In the genomic region with DNA sequence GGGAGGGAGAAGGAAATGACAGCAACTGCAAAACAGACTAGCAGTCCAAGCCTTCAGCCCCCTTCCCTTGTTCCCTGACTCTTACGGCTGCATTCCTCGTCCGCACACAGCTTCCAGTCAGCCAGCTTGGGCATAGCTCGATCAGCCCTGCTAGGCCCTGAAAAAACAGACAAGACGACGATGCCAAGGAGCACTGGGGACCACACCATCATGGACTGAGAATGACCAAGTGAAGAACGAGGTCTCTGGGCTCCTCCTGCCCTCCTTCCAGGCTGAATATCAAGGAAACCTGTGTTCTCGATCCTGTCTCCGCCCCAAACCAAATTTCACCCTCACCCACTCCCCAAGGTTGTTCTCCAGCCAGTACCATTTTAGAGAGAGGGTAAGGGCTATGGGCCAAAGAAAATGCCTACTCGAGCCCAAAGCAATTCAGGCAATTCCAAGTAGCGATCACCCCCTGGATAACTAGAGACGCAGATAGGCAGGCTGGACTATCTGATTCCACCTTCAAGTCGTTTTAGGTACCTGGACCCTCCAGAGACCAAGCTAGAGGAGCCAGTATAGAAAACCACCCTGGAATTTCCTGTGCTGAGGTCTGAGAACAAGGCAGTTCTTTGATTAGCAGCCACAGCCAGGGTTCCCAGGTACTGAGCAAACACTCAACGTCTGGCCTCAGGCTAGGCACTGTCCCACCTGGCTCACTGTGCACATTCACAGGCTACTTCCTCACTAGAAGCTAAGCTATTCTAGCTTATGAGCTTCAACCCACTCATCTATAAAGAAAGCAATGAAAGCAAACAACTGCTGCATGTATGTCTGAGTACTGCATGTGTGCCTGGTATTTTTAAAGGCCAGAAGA, we compare ENCODE assay signal across 10 mouse cellular contexts. TPM values are rescaled to one million over a fixed set of nuclear protein-coding genes. Genes with fewer than 3 reads are reported as not detected.
DNase-seq lines count a peak whose midpoint lies in the region; ATAC-seq and TF ChIP-seq lines count a peak whose summit lies in the region.
"Had no signal": no experiment of that assay in that cellular context is flagged by ENCODE, and none has a peak within 500 bp of the region (broad histone marks: within the 10 kb centered on the region; RNA-seq: fewer than 3 reads in every experiment).

Gm21983 (minus strand) TSS at position 250 of the 859 bp plus-strand sequence.
Mia (minus strand) TSS at position 321 of the 859 bp plus-strand sequence.

- no peaks in the 10 kb centered on the region for H3K27me3 ChIP-seq in kidney, embryonic 16.5 days (ENCODE audit: insufficient read depth, low read length)
- H3K27me3 ChIP-seq in liver, embryonic 15.5 days = no peaks in the 10 kb centered on the region
- no peaks in the 10 kb centered on the region for H3K27me3 ChIP-seq in small intestine, adult 2 months (ENCODE audit: control insufficient read depth, insufficient read depth, low read length)

- peaks cover 15% of the 10 kb centered on the region for H3K4me1 ChIP-seq in kidney, embryonic 16.5 days (ENCODE audit: insufficient read depth, low read length)
- H3K4me1 ChIP-seq in liver, embryonic 15.5 days (replicated peaks) = peaks cover 33% of the 10 kb centered on the region
- peaks cover 20% of the 10 kb centered on the region; the same call in 1 of the 2 replicates for H3K4me1 ChIP-seq in small intestine, adult 2 months (ENCODE audit: control insufficient read depth, insufficient read depth, insufficient read length, low read length)

- 0 out of 2 replicates have a peak within 1 kb of the TSS, but pooled peaks have one; percentile 15 for H3K4me3 ChIP-seq in kidney, embryonic 16.5 days (ENCODE audit: low read length)
- H3K4me3 ChIP-seq in liver, embryonic 15.5 days (replicated peaks) = no peak within 1 kb of the TSS
- H3K4me3 ChIP-seq in small intestine, adult 2 months (ENCODE audit: low read depth, low read length) = no peak within 1 kb of the TSS

- peak within 1 kb of the TSS; percentile 57 for H3K4me2 ChIP-seq in kidney, embryonic 16.5 days (replicated peaks; ENCODE audit: low read depth, low read length)
- no peak within 1 kb of the TSS for H3K4me2 ChIP-seq in liver, embryonic 15.5 days

- WGBS in kidney, embryonic 16.5 days = 58% methylated on average over 14 of the region's 14 CpGs
- WGBS in liver, embryonic 15.5 days (ENCODE audit: insufficient replicate concordance) = 61% methylated on average over 14 of the region's 14 CpGs
- 39% methylated on average over 14 of the region's 14 CpGs for WGBS in small intestine, adult 2 months

- H3K27ac ChIP-seq in kidney, embryonic 16.5 days (ENCODE audit: low read length) = peak within 1 kb of the TSS; percentile 79
- H3K27ac ChIP-seq in liver, embryonic 15.5 days (replicated peaks) = 0 out of 2 replicates have a peak within 1 kb of the TSS, but pooled peaks have one; percentile 58
- H3K27ac ChIP-seq in small intestine, adult 2 months (ENCODE audit: insufficient read depth, low read depth, low read length) = peak within 1 kb of the TSS; percentile 30; the same call in 1 of the 2 replicates
- H3K27ac ChIP-seq: liver, embryonic 14.5 days had no signal

- peak; percentile 33 for DNase-seq in cerebellum, adult 11-12 months
- DNase-seq in cerebellum, adult 18-20 months = no peak
- no peak for DNase-seq in kidney, adult 8-10 months
- no peak for DNase-seq in urinary bladder, postnatal 25 days (ENCODE audit: low spot score)
- no peak for DNase-seq in urinary bladder, adult 18-20 months (ENCODE audit: low spot score in 2 of 2)
- DNase-seq: thymus, adult 2 months had no signal

- peak within 1 kb of the TSS; percentile 7; the same call in 1 of the 2 replicates for H3K9ac ChIP-seq in kidney, embryonic 16.5 days (replicated peaks; ENCODE audit: low read length)
- no peak within 1 kb of the TSS for H3K9ac ChIP-seq in liver, embryonic 15.5 days
- H3K9ac ChIP-seq: liver, embryonic 14.5 days had no signal

- no peak for TF ChIP-seq POLR2A in small intestine, adult 2 months (IDR thresholded peaks at IDR 0.05; ENCODE audit: low read depth, low read length)

- no peak for ATAC-seq in kidney, embryonic 16.5 days (ENCODE audit: low FRiP score, low TSS enrichment)
- no peak for ATAC-seq in liver, embryonic 15.5 days (ENCODE audit: insufficient read depth)

- H3K36me3 ChIP-seq in kidney, embryonic 16.5 days (ENCODE audit: insufficient read depth, low read length) = peaks cover 20% of the 10 kb centered on the region
- H3K36me3 ChIP-seq in liver, embryonic 15.5 days (replicated peaks) = peaks cover 20% of the 10 kb centered on the region
- peaks cover 10% of the 10 kb centered on the region for H3K36me3 ChIP-seq in small intestine, adult 2 months (ENCODE audit: control insufficient read depth, insufficient read depth, low read length)

- H3K9me3 ChIP-seq in kidney, embryonic 16.5 days (ENCODE audit: low read length) = 0 out of 2 replicates have a peak, but pooled peaks cover 3% of the 10 kb centered on the region
- no peaks in the 10 kb centered on the region for H3K9me3 ChIP-seq in liver, embryonic 15.5 days (replicated peaks)

- no peak for TF ChIP-seq CTCF in small intestine, adult 2 months (IDR thresholded peaks at IDR 0.05; ENCODE audit: extremely low read depth, insufficient read length, insufficient replicate concordance, low read depth, low read length)

RNA-seq across cellular contexts. Expression of gene Gm21983, which starts in this region (rescaled TPM):
- polyA plus RNA-seq in kidney, embryonic 16.5 days (2015; fragmentation: Nextera tagmentation; extraction: Ambion mirVana) = not detected in 2 replicates
- not detected in 2 replicates for polyA plus RNA-seq in liver, embryonic 15.5 days (2015; fragmentation: Nextera tagmentation; extraction: Ambion mirVana)
- 0.23 TPM in 1 of 2 replicates, not detected in the other for polyA plus RNA-seq in small intestine, adult 2 months (2012; rRNA removed)
- polyA plus RNA-seq: thymus, adult 2 months had no signal

RNA-seq across cellular contexts. Expression of gene Mia, which starts in this region (rescaled TPM):
- polyA plus RNA-seq in kidney, embryonic 16.5 days (2015; fragmentation: Nextera tagmentation; extraction: Ambion mirVana) = 18.5 and 22.3 TPM in 2 replicates
- polyA plus RNA-seq in liver, embryonic 15.5 days (2015; fragmentation: Nextera tagmentation; extraction: Ambion mirVana) = 0.61 and 1.5 TPM in 2 replicates
- 9.6 TPM in 1 of 2 replicates, not detected in the other for polyA plus RNA-seq in small intestine, adult 2 months (2012; rRNA removed)
